Mouse (Mus musculus) large intestine, adult 2 months (tissue): Measurements from ENCODE around the gene Fras1. TPM values are rescaled to one million over a fixed set of nuclear protein-coding genes. Genes with fewer than 3 reads are reported as not detected.

ENCODE experiments used
- DNase-seq: peaks from one replicate; pipeline ENCODE4 v3.0.0-alpha.2; 2012; ENCODE audit warnings: low read depth, low spot score
- WGBS: fragments of 180-500 bp; shearing (Covaris S2); methylation state at CpG from one replicate; pipeline ENCODE4 v1.1.7; 2018; 5-methylcytosine and 5-hydroxymethylcytosine counted together
- polyA plus RNA-seq: library from polyadenylated mRNA; depleted of rRNA; stranded (reverse); fragments of >200 nt; gene quantifications from 2 replicates; pipeline ENCODE4 v1.2.3, GENCODE M21; 2012

The Fras1 gene
- polyA plus RNA-seq, 1 experiment = 0.24 TPM

DNA sequence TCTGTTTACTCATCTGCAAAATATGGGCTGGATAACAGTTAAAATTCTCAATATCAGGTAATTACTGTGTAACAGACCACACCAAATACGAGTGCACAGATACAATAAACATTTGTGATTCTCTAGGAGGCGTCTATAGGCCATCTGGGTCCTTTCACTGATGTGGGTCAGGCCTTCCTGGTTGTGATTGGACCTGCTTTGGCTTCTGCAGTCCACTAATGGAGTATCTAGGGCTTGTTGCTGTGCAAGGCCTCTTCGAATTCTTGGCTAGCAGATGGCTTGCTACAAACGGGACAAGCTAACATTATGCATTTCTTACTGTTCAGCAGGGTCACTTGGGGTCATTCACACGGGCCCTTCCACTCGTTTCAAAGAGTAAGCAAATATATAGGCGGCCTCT lies 92.7 kb downstream of the Fras1 start:
- WGBS = 32% methylated on average over 7 of the region's 7 CpGs

DNA sequence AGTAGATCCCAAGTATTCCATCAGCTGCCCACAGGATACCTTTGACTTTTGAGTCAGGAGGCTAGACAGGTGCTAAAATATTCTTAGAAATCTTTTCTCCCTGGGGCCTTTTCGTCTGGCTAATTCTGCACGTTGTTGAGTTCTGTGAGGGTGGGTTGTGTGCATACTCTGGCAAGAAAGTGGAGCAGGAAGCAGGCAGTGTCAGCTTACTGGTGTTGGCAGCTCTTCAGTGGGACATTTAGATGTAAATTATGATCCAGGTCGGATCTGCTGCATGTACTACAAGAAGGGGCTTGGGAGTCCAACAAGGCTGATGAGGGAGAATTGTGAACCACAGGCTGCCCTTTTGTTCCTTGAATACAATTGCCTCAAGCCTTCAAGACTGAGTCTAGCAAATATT lies 98.2 kb downstream of the Fras1 start:
- WGBS = 59% methylated on average over 3 of the region's 3 CpGs

More for the DNA sequence above, 92.7 kb downstream of the Fras1 start:
- DNase-seq = no peak

DNA sequence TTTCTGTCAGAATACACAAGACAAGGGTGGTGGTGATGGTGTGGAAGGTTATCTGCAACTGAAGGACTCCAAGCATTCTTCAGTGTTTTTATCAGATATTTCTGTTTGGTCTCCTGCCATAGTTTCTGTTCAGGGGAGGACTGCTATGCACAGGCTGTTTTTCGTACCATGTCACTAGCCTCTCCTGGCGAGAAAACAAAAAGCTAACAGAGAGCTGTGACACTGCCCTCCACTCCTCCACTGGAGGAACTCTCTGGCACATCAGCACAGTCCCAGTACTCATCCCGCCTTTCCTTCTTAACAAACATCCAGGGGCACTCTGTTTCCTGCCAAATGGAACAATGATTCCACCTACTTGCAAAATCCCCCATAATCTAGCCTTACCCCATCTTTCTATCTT lies 101.7 kb downstream of the Fras1 start:
- DNase-seq = no peak
- WGBS = 72% methylated on average over 3 of the region's 3 CpGs

More for the DNA sequence above, 98.2 kb downstream of the Fras1 start:
- DNase-seq = no peak

DNA sequence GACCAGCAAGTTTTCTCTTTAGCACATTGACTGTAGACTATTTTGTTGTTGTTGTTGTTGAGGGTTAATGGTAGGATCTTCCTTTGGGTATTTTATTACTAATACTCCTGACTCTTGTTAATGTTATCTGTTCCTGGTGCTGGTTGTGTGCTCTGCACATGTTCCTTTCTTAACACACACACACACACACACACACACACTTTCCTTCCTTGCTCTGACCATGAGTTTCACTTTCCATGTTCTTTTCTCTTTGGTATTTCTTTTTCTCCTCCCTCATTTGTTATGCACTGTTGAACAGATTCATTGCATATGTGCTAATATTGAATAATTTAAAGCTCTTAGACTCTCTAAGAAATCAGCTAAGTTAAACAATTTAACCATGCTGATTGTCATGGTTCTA lies 105.2 kb downstream of the Fras1 start:
- DNase-seq = no peak

DNA sequence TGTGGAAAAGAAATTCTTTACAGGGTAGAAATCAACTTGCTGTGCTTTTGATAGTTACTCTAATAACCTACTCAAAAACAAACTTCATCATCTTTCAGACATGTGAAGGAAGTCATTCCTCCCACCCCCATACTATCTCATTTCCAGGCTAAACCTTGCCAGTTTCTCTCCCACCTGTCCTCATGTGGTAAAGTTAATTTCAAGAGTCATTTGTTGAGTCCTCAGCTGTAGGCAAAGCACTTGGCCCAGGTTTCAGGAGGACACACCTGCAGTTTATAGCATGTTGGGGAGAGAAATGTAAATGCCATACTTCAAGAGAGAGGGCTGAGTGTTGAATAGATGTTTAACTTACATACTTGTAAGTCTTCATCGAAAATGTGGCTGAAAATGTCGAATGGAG lies 107.4 kb downstream of the Fras1 start:
- DNase-seq = no peak
- WGBS = 78% methylated on average over 2 of the region's 2 CpGs

DNA sequence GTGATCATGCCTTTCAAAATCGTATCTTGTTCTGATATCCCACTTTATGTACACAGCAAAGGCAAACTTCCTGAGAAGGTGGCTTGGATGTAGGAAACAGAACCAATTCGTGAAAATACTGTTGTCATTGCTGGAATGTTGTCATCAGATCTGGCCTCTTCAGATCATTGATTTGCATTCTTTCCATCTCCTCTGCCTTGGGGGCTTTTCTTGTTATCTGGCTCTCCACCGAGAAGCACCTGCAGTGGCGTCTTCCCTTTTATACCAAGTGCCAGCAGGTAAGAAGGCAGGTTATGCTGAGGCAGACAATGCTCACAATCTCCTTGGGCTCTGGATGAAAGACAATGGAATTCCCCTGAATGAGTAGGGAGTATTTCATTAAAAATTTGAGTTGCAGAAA lies 108.3 kb downstream of the Fras1 start:
- WGBS = 68% methylated on average over 4 of the region's 4 CpGs
- no peak for DNase-seq

DNA sequence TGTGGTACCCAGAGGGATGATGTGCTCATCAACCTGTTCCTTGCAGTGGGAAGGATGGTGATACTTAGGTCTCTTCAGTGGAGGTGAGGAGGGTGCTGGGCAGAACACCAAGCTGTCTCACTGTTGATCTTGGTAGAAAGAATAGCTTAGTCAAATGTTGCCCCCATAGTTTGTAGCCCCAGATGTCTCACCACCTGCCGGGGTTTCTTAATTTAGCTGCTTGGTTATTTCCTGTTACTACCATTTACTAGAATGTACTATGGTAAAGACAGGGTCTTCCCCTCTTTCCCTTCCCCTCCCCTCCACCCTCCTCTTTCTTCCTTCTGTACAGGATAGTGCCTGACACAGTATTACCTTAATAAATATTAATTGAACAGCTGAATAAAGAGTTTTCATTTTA lies 118.7 kb downstream of the Fras1 start:
- no peak for DNase-seq
- 90% methylated on average over 1 of the region's 1 CpGs for WGBS

DNA sequence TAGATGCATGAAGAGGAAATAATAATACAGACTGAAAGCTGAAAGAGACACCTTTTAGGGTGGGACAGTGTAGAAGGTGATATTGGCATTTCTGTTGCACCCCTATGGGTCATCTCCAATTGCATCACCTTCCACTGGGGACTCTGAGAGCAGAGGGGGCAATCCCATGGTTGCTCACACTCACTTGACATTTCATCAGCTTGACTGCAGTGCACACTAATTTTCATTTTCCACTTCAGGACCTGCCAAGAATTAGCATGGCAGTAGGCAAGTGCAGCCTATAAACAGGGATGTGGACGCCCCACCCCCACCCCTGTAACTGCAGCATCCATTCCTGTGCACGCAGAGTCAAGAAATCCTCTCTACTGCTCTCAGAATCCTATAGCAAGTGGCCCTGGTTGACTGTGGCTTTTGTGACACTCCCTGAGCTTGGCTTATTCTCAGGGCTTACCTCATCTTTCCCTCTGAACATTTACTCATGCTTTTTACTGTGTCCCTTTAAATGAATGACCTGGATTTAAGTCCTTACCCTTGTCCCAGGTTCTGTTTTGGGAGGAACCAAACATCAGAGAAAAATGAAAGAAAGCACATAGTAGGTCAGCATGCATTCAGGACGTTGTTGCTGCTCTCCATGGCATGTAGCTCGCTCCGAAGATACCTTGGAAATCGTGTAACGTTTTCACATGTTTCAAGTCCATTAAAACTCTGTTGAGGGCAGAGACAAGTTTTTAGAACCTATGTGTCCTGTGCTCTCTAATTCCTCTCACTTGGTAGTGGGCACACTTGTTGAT lies 120.9 kb downstream of the Fras1 start:
- WGBS = 92% methylated on average over 7 of the region's 7 CpGs

DNA sequence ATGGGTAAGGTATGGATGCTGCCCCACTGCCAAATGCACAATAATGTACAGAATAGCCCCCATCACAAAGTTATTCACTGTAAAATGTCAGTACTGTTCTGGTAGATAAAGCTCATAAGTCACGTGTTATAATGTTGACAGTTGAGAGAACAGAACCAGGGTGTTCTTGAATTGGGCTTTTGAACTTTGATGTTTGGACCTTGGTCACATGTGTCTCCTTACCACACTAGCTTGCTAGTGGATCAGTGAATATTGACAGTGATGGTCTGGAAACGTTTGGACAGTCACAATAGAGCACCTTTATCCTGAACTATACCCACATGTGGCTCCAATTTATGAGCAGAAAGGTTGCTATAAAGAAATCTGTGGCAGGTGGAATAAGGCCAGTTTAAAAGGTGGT lies 124.3 kb downstream of the Fras1 start:
- no peak for DNase-seq
- WGBS = 29% methylated on average over 2 of the region's 2 CpGs

More for the DNA sequence above, 120.9 kb downstream of the Fras1 start:
- DNase-seq = no peak

DNA sequence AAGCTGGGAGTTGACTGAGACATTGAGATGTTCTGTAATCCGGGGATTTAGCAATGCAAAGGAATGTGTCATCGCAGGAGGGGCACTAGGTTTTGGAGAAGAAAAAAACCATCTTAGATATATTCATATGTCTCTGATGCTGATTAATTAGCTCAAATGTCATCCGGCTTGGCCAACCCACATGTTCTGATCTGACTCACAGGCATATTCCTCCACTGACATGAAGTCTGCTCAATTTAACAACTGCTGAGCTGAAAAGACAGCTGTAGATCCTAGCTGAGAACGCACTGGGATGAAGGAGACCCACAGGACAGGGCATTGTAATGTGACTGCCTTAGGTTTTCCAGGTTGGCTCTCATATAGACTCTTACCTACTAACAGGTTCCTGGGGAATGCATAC lies 128.0 kb downstream of the Fras1 start:
- WGBS = 80% methylated on average over 4 of the region's 4 CpGs

DNA sequence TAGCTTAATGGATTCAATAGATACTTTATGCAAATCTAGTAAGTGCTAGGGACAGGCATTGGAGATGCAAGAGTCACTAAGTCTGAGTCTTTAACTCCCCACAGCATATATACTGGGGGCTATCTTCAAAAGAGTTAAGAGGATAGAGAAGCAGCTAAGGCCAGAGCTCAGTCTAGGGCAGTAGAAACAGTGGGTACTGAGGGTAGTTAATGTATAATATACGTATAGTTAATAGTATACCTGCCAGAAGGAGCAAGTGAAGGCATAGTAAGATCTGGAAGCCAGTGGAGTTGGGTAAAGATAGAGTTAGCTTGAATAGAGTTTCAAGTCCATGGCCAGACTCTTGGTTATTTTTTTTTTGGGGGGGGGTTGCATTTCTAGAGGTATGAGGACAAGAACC lies 128.6 kb downstream of the Fras1 start:
- 44% methylated on average over 1 of the region's 1 CpGs for WGBS
- no peak for DNase-seq

More for the DNA sequence above, 128.0 kb downstream of the Fras1 start:
- no peak for DNase-seq

DNA sequence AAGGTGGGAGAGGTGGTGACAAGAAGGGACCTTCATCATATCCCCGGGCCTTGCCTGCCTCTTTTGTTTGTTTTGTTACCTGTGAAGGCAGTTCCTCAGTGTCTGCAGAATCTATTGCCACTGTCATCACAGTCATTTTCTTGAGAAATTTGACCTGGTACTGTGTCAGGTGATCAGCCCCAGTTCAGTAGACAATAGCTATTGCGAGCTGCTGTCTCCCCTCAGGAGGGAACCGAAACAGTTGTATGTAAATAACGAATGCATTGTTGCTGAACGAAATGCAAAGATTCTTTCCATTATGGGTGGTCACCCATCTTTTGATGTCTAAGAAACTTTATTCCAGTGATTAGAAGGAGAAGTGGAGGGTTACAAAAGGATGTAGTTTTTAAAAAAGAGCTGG lies 137.2 kb downstream of the Fras1 start:
- no peak for DNase-seq
- WGBS = 76% methylated on average over 5 of the region's 5 CpGs

DNA sequence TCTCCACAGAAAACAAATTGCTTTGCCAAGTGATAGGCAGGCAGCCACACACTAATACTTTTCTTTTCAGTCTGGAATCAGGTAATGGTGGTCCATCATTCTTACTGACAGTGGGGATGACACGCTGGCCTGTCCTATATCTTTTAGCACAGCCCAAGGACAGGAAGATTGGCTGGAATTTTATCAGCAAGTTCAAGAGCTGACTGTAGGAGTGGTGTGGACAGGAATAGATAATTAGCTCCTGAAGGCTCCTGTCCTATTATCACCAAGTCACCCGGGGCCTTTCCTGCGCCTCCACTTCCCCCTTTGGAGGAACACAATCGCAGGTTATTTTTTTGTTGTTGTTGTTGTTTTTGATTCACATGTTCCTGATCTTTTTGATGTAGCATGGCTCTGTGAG lies 139.6 kb downstream of the Fras1 start:
- WGBS = 85% methylated on average over 4 of the region's 4 CpGs

DNA sequence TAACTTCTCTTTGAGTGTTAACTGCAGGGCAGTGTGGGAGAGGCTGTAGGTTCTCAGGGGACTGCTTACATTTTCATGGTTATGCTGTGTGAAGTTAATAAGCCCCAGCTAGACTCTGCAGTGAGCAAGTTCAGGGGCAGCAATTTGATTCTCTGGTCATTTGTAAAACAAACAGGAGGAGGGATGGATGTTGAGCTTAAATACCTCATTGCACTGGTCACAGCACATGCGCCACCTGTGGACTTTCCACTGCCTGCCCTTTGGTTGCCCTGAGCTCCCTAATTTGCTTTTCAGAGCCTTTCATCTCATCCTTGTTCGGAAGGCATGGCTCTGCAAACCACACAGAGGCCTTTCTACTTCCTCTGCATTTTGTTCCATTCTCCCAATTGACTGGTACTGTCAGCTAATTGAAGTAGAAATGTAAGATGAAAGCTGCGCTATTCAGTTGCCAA lies 142.1 kb downstream of the Fras1 start:
- WGBS = 77% methylated on average over 3 of the region's 3 CpGs
- no peak for DNase-seq

More for the DNA sequence above, 139.6 kb downstream of the Fras1 start:
- DNase-seq = no peak

DNA sequence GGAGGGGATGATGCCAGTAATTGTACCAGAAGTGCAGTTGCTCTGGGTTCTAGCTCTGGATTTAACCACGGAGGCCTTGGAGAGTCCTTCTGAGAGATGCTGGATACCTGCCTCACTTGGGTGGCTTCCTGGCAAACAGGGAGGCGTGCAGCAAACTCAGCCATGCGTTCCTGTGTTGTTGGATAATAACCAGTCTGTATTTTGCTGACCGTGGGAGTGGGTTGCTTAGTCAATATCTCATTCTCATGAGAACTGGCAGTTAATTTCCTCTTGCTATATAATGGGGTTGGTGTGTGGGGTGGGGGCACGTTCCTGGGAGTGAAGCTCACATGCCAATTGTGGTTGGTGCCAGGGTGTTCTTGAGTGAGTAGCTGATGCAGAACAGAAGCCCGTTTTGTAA lies 142.6 kb downstream of the Fras1 start:
- 80% methylated on average over 6 of the region's 6 CpGs for WGBS
- DNase-seq = no peak

DNA sequence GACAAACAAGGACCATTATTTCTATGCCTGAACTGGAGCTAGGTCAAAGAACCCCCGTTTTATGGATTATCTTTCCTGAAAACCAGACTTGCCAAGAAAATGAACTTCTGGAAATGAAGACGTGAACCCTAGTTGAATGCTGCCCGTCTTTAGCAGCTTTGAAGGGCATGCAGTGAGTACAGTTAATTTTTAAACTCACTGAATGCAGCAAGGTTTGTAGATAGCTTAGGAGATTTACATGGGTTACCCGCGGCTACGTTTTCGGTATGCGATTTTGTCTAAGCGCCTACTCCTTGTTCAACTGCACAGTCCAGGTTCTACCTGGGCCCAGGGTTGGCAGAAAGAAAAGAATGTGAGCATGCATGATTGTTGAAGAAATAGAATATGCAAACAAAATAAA lies 147.8 kb downstream of the Fras1 start:
- DNase-seq = no peak
- 35% methylated on average over 9 of the region's 9 CpGs for WGBS

DNA sequence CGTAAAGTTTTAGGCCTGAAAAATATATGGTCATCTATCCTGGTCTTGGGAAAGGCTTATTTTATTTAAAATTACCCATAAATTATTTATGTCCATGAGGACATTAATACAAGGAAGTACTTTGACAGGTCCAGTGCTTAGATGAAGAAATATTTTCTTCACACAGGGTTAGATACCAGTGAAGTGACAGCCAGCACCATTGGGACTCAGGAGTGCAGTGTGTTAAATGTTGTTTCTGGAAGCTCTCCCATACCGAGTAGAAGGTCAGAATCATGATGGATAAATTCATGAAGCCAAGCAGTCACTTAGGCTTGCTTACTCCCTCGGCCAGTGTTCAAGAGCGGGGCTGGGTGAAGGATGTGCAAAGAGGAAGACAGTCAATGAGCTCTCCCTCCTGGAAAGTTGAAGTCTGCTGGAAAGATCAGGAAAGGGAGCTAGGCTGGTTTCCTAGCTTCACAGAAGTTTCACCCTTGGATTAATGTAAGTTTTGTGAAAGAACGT lies 149.2 kb downstream of the Fras1 start:
- 44% methylated on average over 5 of the region's 5 CpGs for WGBS
- DNase-seq = no peak

DNA sequence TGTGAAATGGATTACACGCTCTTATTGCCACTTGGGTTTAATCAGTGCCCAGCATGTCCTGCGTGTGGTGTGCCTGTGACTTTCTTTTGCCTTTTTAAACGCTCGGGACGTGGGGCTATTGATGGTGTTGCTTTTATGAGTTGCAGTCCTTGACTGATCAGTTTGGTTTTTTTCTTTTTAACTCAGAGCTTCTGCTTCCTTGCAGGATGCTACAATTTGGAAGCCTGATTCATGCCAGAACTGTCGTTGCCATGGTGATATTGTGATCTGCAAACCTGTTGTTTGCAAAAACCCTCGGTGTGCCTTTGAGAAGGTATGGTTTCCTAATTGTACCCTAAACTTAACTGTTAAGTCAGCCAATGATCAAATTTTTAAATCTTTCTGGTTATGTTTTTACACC lies 154.5 kb downstream of the Fras1 start:
- WGBS = 78% methylated on average over 7 of the region's 7 CpGs
- no peak for DNase-seq

DNA sequence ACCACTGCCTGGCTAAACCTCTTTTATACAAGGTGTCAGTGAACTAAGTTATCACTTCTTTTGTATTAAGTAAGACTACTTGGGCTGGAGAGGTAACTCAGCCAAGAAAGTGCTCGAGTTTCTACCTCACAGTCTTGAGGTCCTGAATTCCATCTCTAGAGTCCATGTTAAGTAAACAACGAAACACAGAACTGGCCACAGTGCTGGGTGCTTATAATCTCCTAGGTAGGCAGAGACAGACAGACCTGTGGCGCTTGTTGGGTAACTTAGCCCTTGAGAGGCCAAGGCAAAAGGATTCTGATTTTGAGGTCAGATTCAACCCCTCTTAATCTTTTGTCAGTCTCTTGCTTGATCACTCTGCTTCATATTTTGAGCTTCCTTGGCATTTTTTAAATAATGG lies 156.8 kb downstream of the Fras1 start:
- 70% methylated on average over 3 of the region's 3 CpGs for WGBS
- DNase-seq = no peak

DNA sequence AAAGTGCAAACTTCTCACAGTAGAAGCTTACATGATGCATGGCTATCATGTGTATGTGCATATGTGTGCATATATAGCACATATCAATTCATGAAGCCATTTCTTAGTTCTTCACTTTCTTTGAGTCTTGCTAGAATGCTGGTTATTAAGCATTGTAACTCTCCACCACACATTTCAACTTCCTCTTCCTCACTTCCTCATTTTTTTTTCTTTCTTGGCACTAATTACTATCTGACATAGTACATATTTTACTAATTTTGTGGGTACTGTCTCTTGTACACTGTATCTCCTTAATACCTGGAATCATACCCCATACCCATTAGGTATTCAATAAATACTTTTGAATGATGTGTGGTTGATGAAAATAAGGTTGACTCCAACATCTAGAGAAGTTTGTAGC lies 158.2 kb downstream of the Fras1 start:
- no peak for DNase-seq

DNA sequence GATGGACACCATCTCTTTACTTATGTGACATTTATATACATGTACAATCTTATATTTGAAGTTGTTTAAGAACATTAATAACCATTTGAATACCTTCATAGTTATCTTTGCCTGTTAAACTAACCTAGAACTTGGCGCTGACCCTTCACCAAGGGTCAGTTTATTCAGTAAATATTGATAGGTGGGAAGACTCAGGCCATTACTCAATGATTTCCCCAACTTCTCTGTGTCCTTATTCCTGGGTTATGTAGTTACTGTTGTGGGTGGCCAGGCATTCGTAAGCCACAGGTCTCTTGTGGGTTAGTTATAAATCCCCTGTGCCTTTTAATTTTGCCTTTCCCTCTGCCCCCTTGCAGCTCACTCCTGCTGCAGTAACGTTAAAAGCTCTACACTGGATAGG lies 162.8 kb downstream of the Fras1 start:
- 70% methylated on average over 3 of the region's 3 CpGs for WGBS
- no peak for DNase-seq

DNA sequence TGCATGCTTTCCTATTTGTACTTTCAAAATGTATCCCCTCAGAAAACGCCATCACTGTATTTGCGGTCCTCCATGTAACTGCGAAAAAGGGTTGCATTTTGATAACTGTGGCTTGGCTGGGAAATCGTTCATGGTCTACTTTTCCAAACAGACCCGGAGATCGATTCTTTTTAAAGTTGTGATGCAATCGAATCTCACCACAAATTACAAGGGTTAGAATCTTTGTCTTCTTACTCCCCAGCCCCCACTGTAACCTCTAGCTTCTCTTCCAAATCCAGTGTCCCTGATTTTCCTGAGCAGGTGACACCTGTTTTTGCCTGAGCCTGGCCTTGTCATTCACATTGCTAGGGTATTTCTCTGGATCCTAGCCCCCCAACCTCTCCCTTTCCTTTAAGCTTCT lies 163.2 kb downstream of the Fras1 start:
- WGBS = 90% methylated on average over 7 of the region's 7 CpGs
- no peak for DNase-seq
